Mouse (Mus musculus) midbrain, embryonic 10.5 days (tissue): Measurements from ENCODE around the gene Gm28043. TPM values are rescaled to one million over a fixed set of nuclear protein-coding genes. Genes with fewer than 3 reads are reported as not detected.
A peak's percentile ranks its signal among the peaks of the same experiment; 100 is the strongest.

Source experiments
- DNase-seq: peaks from one replicate; pipeline ENCODE4 v3.0.0-alpha.2; 2017; ENCODE audit warnings: low spot score
- H3K27ac ChIP-seq: fragments of 300-500 bp; sonication (generic); replicated peaks from 2 replicates; pipeline ENCODE4 v1.5.1; 2016; ENCODE audit warnings: mild to moderate bottlenecking
- H3K27me3 ChIP-seq: fragments of 300-500 bp; sonication (generic); 2 replicates; pipeline ENCODE4 v1.6.1; 2016; ENCODE audit warnings: low read depth, mild to moderate bottlenecking; ENCODE audit not compliant: poor library complexity, severe bottlenecking
- H3K36me3 ChIP-seq: fragments of 300-500 bp; sonication (generic); 2 replicates; pipeline ENCODE4 v1.6.1; 2016; ENCODE audit warnings: mild to moderate bottlenecking, moderate library complexity
- H3K4me1 ChIP-seq: fragments of 300-500 bp; sonication (generic); 2 replicates; pipeline ENCODE4 v1.6.1; 2016
- H3K4me3 ChIP-seq: fragments of 300-500 bp; sonication (generic); 2 replicates; pipeline ENCODE4 v1.5.1; 2016; ENCODE audit warnings: mild to moderate bottlenecking, moderate library complexity
- H3K9me3 ChIP-seq: fragments of 300-500 bp; sonication (generic); replicated peaks from 2 replicates; pipeline ENCODE4 v1.6.1; 2016; ENCODE audit warnings: mild to moderate bottlenecking
- WGBS: fragments of 180-500 bp; shearing (Covaris S2); methylation state at CpG from one replicate; pipeline ENCODE4 v1.1.7; 2016; 5-methylcytosine and 5-hydroxymethylcytosine counted together
- polyA plus RNA-seq: library from polyadenylated mRNA; unstranded; fragments of >200 nt; fragmentation: Nextera tagmentation; extraction: Ambion mirVana; gene quantifications from 2 replicates; pipeline ENCODE4 v1.2.1, GENCODE M21; 2016

The Gm28043 gene
- polyA plus RNA-seq, 1 experiment from 2014 or later = 2.4 TPM

DNA sequence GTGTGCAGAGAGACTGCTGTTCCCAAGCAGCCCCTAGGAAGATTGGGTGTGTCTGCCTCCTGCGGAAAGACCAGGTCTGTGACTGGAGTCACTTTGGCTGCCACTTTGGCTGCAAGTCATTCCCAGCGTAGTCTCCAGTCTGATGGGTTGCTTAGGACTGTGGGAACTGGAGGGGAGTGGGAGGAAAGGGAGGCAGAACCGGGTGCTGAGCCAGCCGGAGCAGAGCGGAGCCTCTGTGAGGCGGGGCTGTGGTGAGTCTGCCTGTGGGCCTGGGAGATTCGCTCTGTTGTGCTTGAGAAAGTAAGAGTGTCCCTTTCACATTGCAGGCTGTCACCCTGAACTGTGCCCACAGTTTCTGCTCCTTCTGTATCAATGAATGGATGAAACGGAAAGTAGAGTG, 20.8 kb downstream of the Gm28043 start:
- 90% methylated on average over 8 of the region's 8 CpGs for WGBS
- peaks cover 99% of the 10 kb centered on the region for H3K36me3 ChIP-seq
- no peaks in the 10 kb centered on the region for H3K4me1 ChIP-seq

DNA sequence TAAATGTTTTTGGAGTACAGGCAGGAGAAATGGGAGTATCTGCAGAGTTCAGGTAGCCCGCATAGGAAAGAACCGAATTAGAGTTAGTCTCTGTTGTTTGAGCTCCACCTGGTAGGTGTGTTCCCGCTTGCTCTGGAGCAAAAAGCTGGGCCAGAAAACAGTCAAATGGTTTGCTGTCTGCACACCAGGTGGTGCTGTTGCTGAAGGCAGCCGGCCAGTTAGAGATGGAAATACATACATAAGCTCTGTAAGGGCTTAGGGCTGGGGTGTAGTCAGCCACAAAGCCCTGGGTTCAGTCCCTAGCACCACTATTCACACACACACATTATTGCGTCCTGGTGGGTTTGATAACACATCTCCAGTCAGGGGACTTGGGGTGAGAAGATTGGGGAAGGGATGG, 21.4 kb downstream of the Gm28043 start:
- H3K36me3 ChIP-seq = peaks cover 99% of the 10 kb centered on the region
- no peak overlapping the region for H3K4me3 ChIP-seq
- no peak for DNase-seq
- H3K27ac ChIP-seq = no peak overlapping the region
- no peaks in the 10 kb centered on the region for H3K9me3 ChIP-seq
- no peaks in the 10 kb centered on the region for H3K27me3 ChIP-seq
- WGBS = 77% methylated on average over 5 of the region's 5 CpGs
- no peaks in the 10 kb centered on the region for H3K4me1 ChIP-seq

More for the DNA sequence above, 20.8 kb downstream of the Gm28043 start:
- no peak overlapping the region for H3K4me3 ChIP-seq
- no peak for DNase-seq
- no peaks in the 10 kb centered on the region for H3K9me3 ChIP-seq
- no peak overlapping the region for H3K27ac ChIP-seq
- H3K27me3 ChIP-seq = no peaks in the 10 kb centered on the region

DNA sequence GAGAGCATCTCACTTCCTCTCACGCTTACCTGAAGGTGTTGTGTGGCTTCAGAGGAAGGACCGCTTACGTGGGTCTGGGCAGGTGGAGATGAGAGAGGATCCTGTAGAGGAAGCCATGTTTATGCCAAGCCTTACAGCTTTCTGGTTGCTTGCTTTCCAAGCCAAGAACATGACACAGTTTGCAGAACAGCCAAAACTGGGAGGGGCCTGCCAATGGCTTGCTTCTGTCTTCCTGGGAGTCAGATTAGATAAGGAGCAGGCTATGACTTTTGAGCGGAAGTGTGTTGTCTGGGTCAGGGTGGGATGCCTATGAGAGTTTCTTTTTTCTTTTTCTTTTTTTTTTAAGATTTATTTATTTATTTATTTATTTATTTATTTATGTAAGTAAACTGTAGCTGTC, 22.7 kb downstream of the Gm28043 start:
- WGBS = 92% methylated on average over 4 of the region's 4 CpGs
- no peak for DNase-seq
- H3K27ac ChIP-seq = no peak overlapping the region
- no peaks in the 10 kb centered on the region for H3K9me3 ChIP-seq
- H3K4me1 ChIP-seq = no peaks in the 10 kb centered on the region
- no peaks in the 10 kb centered on the region for H3K27me3 ChIP-seq
- H3K4me3 ChIP-seq = no peak overlapping the region
- H3K36me3 ChIP-seq = peaks cover 99% of the 10 kb centered on the region

DNA sequence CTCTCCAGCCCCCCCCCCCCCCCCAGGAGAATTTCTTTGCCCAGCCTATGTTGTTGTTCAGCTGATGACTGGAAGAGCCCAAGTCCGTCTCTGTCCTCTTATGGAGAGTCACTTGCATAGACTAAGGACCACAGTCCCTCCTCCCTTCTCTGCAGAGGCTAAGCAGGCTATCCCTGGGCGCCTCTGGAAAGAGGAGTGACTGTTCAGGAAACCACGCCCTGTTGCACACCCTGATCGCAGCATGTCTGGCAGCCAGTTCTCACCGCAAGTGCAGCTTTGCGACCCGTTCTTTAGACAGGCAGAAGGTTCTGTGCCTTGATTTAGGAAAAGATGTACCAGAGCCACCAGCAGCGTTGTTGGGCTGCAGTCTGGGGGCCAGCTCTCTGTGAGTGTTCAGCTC, 23.2 kb downstream of the Gm28043 start:
- Histone ChIP-seq H3K27ac (no peak overlapping the region), H3K27me3 (no peaks in the 10 kb centered on the region), H3K4me3 (no peak overlapping the region), H3K36me3 (peaks cover 99% of the 10 kb centered on the region), H3K9me3 (no peaks in the 10 kb centered on the region), H3K4me1 (no peaks in the 10 kb centered on the region)
- WGBS = 87% methylated on average over 8 of the region's 8 CpGs
- DNase-seq = no peak

DNA sequence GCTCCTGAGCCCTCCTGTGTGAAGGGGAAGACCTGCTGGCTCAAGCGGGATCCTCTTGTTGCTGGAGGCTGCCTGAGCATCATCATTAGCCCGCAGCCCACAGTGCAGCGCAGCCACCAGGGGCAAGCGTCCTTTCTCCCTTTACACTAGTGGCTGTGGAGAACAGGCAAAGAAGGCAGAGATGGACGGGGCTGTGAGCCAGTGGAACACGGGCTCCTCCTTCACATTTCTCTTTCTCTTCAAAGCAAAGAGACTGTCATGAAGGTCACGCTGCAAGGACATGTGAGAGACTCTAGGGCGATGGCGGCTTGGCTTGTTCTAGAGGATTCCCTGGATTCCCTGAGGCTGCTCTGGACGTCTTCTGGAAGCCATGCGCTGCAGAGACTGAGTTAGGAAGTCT, 26.3 kb downstream of the Gm28043 start:
- WGBS = 95% methylated on average over 11 of the region's 11 CpGs
- no peak for DNase-seq
- Histone ChIP-seq H3K36me3 (peaks cover 78% of the 10 kb centered on the region), H3K4me3 (no peak overlapping the region), H3K27me3 (no peaks in the 10 kb centered on the region), H3K27ac (no peak overlapping the region), H3K4me1 (0 out of 2 replicates have a peak, but pooled peaks cover 4% of the 10 kb centered on the region), H3K9me3 (no peaks in the 10 kb centered on the region)

DNA sequence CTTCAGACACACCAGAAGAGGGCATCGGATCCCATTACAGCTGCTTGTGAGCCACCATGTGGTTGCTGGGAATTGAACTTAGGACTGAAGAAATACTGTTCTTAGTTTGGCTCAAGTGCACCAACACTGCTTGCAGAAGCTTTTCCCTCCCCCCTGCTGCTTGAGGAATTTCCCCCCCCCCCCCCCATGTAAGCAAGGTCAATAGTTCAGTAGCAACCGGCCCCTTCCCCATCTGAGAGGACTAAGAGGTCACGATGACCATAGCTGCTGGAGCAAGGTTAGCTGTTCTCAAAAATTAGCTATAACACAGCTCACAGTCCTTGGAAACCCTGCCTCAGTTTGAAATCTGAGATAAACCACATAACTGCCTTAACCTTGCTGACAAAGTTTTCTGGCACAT, 27.5 kb downstream of the Gm28043 start:
- DNase-seq = no peak
- Histone ChIP-seq H3K27me3 (no peaks in the 10 kb centered on the region), H3K4me1 (0 out of 2 replicates have a peak, but pooled peaks cover 4% of the 10 kb centered on the region), H3K27ac (no peak overlapping the region), H3K36me3 (peaks cover 73% of the 10 kb centered on the region), H3K9me3 (no peaks in the 10 kb centered on the region), H3K4me3 (no peak overlapping the region)
- WGBS = 66% methylated on average over 3 of the region's 3 CpGs

DNA sequence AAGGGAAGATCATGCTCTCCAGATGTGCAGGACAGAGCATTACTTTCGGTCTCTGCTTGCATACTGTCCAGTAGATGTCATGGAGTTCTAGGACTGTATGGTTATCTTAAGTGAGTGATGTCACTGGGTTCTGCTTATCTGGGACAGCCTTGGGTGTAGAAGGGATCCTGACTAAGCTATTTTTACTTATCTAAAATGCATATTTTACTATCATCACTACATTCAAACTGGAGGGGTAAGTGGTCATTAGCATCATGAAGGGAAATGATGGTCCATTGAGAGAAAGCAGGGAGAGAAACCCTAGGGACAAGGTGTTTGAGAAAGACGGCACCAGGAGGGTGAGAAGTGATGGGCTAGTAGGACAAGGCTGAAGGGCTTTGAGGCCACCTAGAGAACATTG, 43.6 kb downstream of the Gm28043 start:
- WGBS = 88% methylated on average over 2 of the region's 2 CpGs
- H3K27me3 ChIP-seq = no peaks in the 10 kb centered on the region
- H3K9me3 ChIP-seq = 0 out of 2 replicates have a peak, but pooled peaks cover 2% of the 10 kb centered on the region
- peaks cover 11% of the 10 kb centered on the region for H3K4me1 ChIP-seq
- peaks cover 6% of the 10 kb centered on the region for H3K36me3 ChIP-seq
- no peak overlapping the region for H3K4me3 ChIP-seq
- no peak overlapping the region for H3K27ac ChIP-seq
- no peak for DNase-seq

DNA sequence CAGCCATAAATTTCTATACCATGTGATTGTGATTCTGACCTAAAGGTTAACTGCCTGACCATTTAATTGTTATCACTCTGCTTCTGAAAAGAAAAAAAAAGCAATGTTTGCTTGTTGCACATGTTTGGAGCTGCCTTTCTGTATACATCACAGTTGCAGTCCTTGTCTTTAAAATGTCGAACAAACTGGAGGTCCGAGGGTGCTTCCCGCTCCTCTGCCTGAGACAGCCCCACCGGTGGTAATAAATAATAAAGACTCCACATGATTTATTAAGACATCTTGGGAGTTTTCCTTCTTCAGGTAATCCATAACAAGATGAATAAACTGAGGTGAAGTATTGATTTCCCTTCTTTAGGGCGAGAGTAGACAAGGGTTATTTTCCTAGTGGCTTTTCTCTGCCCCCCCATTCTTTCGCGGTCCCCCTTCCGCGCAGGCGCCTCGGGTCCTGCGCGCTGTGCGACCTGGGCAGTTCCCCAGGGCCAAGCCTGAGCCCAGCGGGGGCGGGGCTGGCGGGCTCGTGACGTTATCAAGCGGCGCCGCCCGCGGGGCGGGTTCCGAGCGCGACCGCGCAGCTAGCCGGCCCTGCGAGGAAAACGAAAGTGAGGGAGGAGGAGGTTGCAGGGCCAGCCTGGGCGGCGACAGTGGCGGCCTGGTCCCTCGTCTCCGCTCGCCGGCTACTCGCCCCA, 45.5 kb downstream of the Gm28043 start, which contains the start of gene Cmtr1:
Cmtr1 (plus strand) TSS at position 520 of the 686 bp plus-strand sequence.
- no peaks in the 10 kb centered on the region for H3K27me3 ChIP-seq
- H3K27ac ChIP-seq = peak within 1 kb of the TSS; percentile 96
- H3K4me3 ChIP-seq = peak within 1 kb of the TSS; percentile 97
- 1% methylated on average over 41 of the region's 41 CpGs for WGBS
- peaks cover 26% of the 10 kb centered on the region for H3K36me3 ChIP-seq
- DNase-seq = peak; percentile 95
- peaks cover 11% of the 10 kb centered on the region for H3K4me1 ChIP-seq
- H3K9me3 ChIP-seq = no peaks in the 10 kb centered on the region

DNA sequence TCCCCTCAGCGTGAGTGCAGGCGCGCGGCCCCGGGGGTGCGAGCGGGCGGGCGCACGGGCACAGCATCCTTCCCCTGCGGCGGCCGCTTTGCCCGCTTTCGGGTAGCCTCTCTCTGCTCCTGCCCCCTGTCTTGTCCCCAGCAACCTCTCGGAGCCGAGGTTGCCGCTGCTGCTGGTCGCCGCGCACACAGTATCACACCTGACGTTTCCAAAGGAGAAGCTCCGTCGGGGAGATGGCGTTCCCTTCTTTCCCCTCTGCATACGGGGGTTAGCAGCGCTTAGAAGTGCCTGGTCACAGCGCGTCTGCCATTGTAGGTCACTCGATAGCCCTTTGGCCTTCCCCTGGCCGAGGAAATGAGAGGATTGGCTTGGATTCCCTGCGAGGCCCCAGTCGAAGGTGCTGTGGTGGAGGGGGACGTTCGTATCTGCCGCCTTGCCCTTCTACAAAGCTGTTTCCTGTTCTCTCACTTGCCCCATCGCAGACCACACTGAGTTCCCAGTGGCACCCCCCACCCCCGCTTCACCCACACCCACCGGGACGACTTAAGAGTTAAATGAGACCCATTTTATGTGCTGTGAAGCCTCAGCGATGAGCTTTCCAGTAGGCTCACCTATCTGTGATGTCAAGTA, 46.2 kb downstream of the Gm28043 start:
- WGBS = under 1% methylated on average over 38 of the region's 41 CpGs
- peaks cover 31% of the 10 kb centered on the region for H3K36me3 ChIP-seq

DNA sequence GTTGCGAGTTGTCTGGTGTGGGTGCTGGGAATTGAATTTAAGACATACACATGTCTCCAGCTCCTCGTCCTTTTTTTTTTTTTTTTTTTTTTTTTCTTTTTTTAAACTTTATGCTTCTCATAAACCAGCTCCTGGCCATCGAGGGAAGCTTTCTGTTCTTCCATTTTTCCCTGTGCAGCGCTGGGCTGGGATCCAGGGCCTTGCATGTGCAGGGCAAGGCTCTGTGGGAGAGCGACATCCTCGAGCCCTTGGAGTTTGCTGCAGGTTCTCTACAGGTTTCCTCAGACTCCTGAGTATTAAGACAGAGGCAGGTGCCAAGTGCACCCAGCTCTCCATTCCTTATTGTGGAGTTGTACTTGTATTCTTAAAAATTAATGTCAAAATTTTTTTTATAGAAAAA, 47.5 kb downstream of the Gm28043 start:
- DNase-seq = no peak
- 93% methylated on average over 6 of the region's 6 CpGs for whole genome bisulfite sequencing
- no peaks in the 10 kb centered on the region for H3K27me3 ChIP-seq
- H3K36me3 ChIP-seq = peaks cover 44% of the 10 kb centered on the region
- no peak overlapping the region for H3K4me3 ChIP-seq
- peaks cover 11% of the 10 kb centered on the region for H3K4me1 ChIP-seq
- no peaks in the 10 kb centered on the region for H3K9me3 ChIP-seq
- H3K27ac ChIP-seq = no peak overlapping the region

More for the DNA sequence above, 46.2 kb downstream of the Gm28043 start:
- Histone ChIP-seq H3K4me3 (peak overlapping the region; percentile 97), H3K27me3 (no peaks in the 10 kb centered on the region), H3K4me1 (peaks cover 11% of the 10 kb centered on the region), H3K9me3 (no peaks in the 10 kb centered on the region), H3K27ac (peak overlapping the region; percentile 96)
- DNase-seq = no peak

DNA sequence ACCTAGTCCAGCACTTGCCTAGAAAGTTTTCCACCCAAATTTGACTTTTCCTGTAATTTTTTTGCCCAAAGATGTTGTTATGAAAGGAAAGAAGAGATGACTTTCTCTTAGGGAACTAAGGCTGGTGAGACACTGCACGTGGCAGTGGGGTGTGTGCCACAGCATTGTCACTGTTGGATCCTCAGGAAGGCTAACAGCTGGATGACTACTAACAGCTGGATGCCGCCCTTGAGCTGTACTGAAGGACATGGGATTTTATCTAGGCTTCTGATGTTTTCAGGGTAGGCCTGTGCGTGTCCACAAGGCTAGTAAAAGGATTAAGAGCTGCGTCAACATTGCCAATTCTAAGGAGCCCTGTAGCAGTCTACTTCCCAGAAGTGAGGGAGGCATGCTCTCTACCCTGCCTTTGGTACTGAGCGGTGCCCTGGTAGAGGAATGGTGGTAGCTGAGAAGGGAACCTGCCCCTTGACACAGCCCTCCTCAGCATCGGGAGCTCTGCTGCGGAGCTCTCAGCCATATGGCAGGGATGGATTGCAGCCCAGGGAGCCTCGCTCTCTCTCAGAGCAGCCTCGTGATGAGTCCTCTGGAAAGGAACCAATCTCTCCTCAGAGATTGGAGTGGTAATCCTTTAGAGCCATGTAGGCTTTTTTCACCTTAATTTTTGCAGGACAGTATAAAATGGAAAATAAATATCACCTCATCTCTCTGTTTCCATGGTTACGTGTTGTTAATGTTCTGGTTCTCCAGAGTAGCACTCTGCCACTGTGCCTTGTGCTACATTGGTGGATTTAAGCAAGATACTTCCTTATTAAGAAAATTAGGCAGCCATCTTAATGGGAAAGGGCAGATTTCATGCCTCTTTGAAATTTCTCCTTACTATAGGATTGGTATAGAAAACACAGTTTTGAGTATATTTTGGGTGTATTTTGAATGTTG, 53.6 kb downstream of the Gm28043 start:
- no peaks in the 10 kb centered on the region for H3K9me3 ChIP-seq
- H3K27ac ChIP-seq = no peak overlapping the region
- no peak for DNase-seq
- 80% methylated on average over 10 of the region's 10 CpGs for WGBS
- H3K4me1 ChIP-seq = peaks cover 10% of the 10 kb centered on the region; the same call in 1 of the 2 replicates
- H3K27me3 ChIP-seq = no peaks in the 10 kb centered on the region
- no peak overlapping the region for H3K4me3 ChIP-seq
- peaks cover 91% of the 10 kb centered on the region for H3K36me3 ChIP-seq

DNA sequence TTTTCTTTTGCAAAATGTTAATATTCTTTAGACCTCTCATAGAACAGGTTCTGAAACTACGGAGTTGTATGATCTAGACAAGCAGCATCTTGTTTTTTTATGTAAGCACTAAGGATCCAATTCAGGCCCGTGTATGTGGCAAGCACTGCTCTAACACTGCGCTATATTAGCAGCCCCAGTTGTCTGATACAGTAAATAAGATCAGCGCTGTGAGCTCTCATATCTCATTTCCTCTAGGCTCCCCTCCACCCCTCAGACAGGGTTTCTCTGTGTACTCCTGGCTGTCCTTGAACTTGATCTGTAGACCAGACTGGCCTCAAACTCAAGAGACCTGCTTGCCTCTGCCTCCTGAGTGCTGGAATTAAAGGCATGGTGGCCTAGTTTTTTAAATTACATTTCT, 54.4 kb downstream of the Gm28043 start:
- no peak overlapping the region for H3K4me3 ChIP-seq
- H3K27me3 ChIP-seq = no peaks in the 10 kb centered on the region
- H3K4me1 ChIP-seq = peaks cover 10% of the 10 kb centered on the region; the same call in 1 of the 2 replicates
- H3K27ac ChIP-seq = no peak overlapping the region
- H3K36me3 ChIP-seq = peaks cover 91% of the 10 kb centered on the region
- 96% methylated on average over 4 of the region's 4 CpGs for WGBS
- H3K9me3 ChIP-seq = no peaks in the 10 kb centered on the region
- no peak for DNase-seq
